In genomic region chr10:70077452-70077851, GRCm38 (mm10) we compare ENCODE assay signal across 14 mouse cellular contexts. TPM values are rescaled to one million over a fixed set of nuclear protein-coding genes. Genes with fewer than 3 reads are reported as not detected.
DNase-seq lines count a peak whose midpoint lies in the region; ATAC-seq and TF ChIP-seq lines count a peak whose summit lies in the region.
"Had no signal": no experiment of that assay in that cellular context is flagged by ENCODE, and none has a peak within 500 bp of the region (broad histone marks: within the 10 kb centered on the region; RNA-seq: fewer than 3 reads in every experiment).

No protein-coding gene starts in this region.

- no peaks in the 10 kb centered on the region for H3K9me3 ChIP-seq in midbrain, embryonic 14.5 days (ENCODE audit: control insufficient read depth, low read length)
- no peaks in the 10 kb centered on the region for H3K9me3 ChIP-seq in midbrain, embryonic 10.5 days (replicated peaks)
- no peaks in the 10 kb centered on the region for H3K9me3 ChIP-seq in hindbrain, embryonic 16.5 days (ENCODE audit: control insufficient read depth, low read length)
- H3K9me3 ChIP-seq in neural tube, embryonic 14.5 days (ENCODE audit: control insufficient read depth, low read length): no peaks in the 10 kb centered on the region
- H3K9me3 ChIP-seq: embryonic facial prominence, embryonic 15.5 days; lung, embryonic 15.5 days; stomach, embryonic 15.5 days had no signal

- no peak for TF ChIP-seq CTCF in heart, adult 2 months (IDR thresholded peaks at IDR 0.05)

- no peak overlapping the region for H3K4me3 ChIP-seq in midbrain, embryonic 14.5 days (replicated peaks; ENCODE audit: low read depth, low read length)
- H3K4me3 ChIP-seq in midbrain, embryonic 10.5 days: no peak overlapping the region
- no peak overlapping the region for H3K4me3 ChIP-seq in hindbrain, embryonic 16.5 days (ENCODE audit: low read length)
- H3K4me3 ChIP-seq in neural tube, embryonic 14.5 days (ENCODE audit: low read depth, low read length): no peak overlapping the region
- H3K4me3 ChIP-seq in heart, adult 2 months: no peak overlapping the region
- H3K4me3 ChIP-seq: embryonic facial prominence, embryonic 15.5 days; lung, embryonic 15.5 days; megakaryocyte, embryonic 14.5 days; stomach, embryonic 15.5 days had no signal

- H3K4me1 ChIP-seq in midbrain, embryonic 14.5 days (ENCODE audit: control insufficient read depth, insufficient read depth, low read length): peaks cover 8% of the 10 kb centered on the region; the same call in 1 of the 2 replicates
- H3K4me1 ChIP-seq in midbrain, embryonic 10.5 days: 0 out of 2 replicates have a peak, but pooled peaks cover 4% of the 10 kb centered on the region
- H3K4me1 ChIP-seq in hindbrain, embryonic 16.5 days (ENCODE audit: control insufficient read depth, insufficient read depth, low read depth, low read length): peaks cover 9% of the 10 kb centered on the region
- no peaks in the 10 kb centered on the region for H3K4me1 ChIP-seq in neural tube, embryonic 14.5 days (ENCODE audit: control insufficient read depth, insufficient read depth, low read length)
- peaks cover 3% of the 10 kb centered on the region for H3K4me1 ChIP-seq in heart, adult 2 months (ENCODE audit: control insufficient read depth, insufficient read depth, low read length)
- H3K4me1 ChIP-seq: megakaryocyte, embryonic 14.5 days; stomach, embryonic 15.5 days had no signal

- H3K79me2 ChIP-seq in heart, adult 2 months (replicated peaks; ENCODE audit: control insufficient read depth, insufficient read depth, low read length): no peaks in the 10 kb centered on the region

- H3K27me3 ChIP-seq in midbrain, embryonic 14.5 days (ENCODE audit: control insufficient read depth, insufficient read depth, low read length): no peaks in the 10 kb centered on the region
- no peaks in the 10 kb centered on the region for H3K27me3 ChIP-seq in midbrain, embryonic 10.5 days (ENCODE audit: low read depth, poor library complexity, severe bottlenecking)
- H3K27me3 ChIP-seq in hindbrain, embryonic 16.5 days (replicated peaks; ENCODE audit: control insufficient read depth, insufficient read depth, low read length): no peaks in the 10 kb centered on the region
- no peaks in the 10 kb centered on the region for H3K27me3 ChIP-seq in neural tube, embryonic 14.5 days (ENCODE audit: control insufficient read depth, insufficient read depth, low read length)
- H3K27me3 ChIP-seq in heart, adult 2 months (ENCODE audit: control insufficient read depth, insufficient read depth, low read length): no peaks in the 10 kb centered on the region
- H3K27me3 ChIP-seq: embryonic facial prominence, embryonic 15.5 days; lung, embryonic 15.5 days; megakaryocyte, embryonic 14.5 days; stomach, embryonic 15.5 days had no signal

- intact Hi-C loops in heart, adult 2 months (cut with DNase I): no loop called here

- peak; percentile 64; the same call in 1 of the 2 replicates for ATAC-seq in frontal cortex, adult (ENCODE audit: low TSS enrichment)
- peak; percentile 50; the same call in 1 of the 2 replicates for ATAC-seq in midbrain, embryonic 14.5 days (ENCODE audit: low FRiP score, low TSS enrichment)
- peak; percentile 87 for ATAC-seq in hindbrain, embryonic 16.5 days
- ATAC-seq in neural tube, embryonic 14.5 days (ENCODE audit: low read depth): peak; percentile 79

- DNase-seq in frontal cortex, postnatal 25 days (ENCODE audit: low spot score in 2 of 2): no peak
- peak; percentile 85 for DNase-seq in midbrain, embryonic 14.5 days
- DNase-seq in midbrain, embryonic 10.5 days (ENCODE audit: low spot score): no peak
- no peak for DNase-seq in heart, adult 2 months
- no peak for DNase-seq in cerebellum, adult 8-10 months
- DNase-seq: adrenal gland, postnatal 25 days had no signal

- H3K9ac ChIP-seq in midbrain, embryonic 14.5 days (replicated peaks; ENCODE audit: low read length): no peak overlapping the region
- no peak overlapping the region for H3K9ac ChIP-seq in hindbrain, embryonic 16.5 days (ENCODE audit: low read depth, low read length)
- H3K9ac ChIP-seq in neural tube, embryonic 14.5 days (replicated peaks; ENCODE audit: low read depth, low read length): no peak overlapping the region
- no peak overlapping the region for H3K9ac ChIP-seq in heart, adult 2 months (ENCODE audit: low read depth, low read length)
- H3K9ac ChIP-seq: embryonic facial prominence, embryonic 15.5 days; lung, embryonic 15.5 days; stomach, embryonic 15.5 days had no signal

- no peak for TF ChIP-seq EP300 in heart, adult 2 months (IDR thresholded peaks at IDR 0.05; ENCODE audit: insufficient read depth, low read depth, low read length)

- H3K36me3 ChIP-seq in midbrain, embryonic 14.5 days (ENCODE audit: control insufficient read depth, insufficient read depth, low read length): no peaks in the 10 kb centered on the region
- no peaks in the 10 kb centered on the region for H3K36me3 ChIP-seq in midbrain, embryonic 10.5 days
- no peaks in the 10 kb centered on the region for H3K36me3 ChIP-seq in hindbrain, embryonic 16.5 days (ENCODE audit: control insufficient read depth, insufficient read depth, low read length)
- H3K36me3 ChIP-seq in neural tube, embryonic 14.5 days (ENCODE audit: control insufficient read depth, insufficient read depth, low read length): no peaks in the 10 kb centered on the region
- H3K36me3 ChIP-seq in heart, adult 2 months (ENCODE audit: control insufficient read depth, insufficient read depth, low read length): 0 out of 2 replicates have a peak, but pooled peaks cover 2% of the 10 kb centered on the region
- H3K36me3 ChIP-seq: embryonic facial prominence, embryonic 15.5 days; lung, embryonic 15.5 days; stomach, embryonic 15.5 days had no signal

- H3K27ac ChIP-seq in midbrain, embryonic 14.5 days (replicated peaks; ENCODE audit: low read depth, low read length): peak overlapping the region; percentile 66
- H3K27ac ChIP-seq in midbrain, embryonic 10.5 days (replicated peaks): no peak overlapping the region
- peak overlapping the region; percentile 65 for H3K27ac ChIP-seq in hindbrain, embryonic 16.5 days (ENCODE audit: low read depth, low read length)
- H3K27ac ChIP-seq in neural tube, embryonic 14.5 days (ENCODE audit: low read depth, low read length): peak overlapping the region; percentile 69
- H3K27ac ChIP-seq in heart, adult 2 months: no peak overlapping the region
- H3K27ac ChIP-seq: embryonic facial prominence, embryonic 15.5 days; lung, embryonic 15.5 days; stomach, embryonic 15.5 days had no signal

- no peak overlapping the region for H3K4me2 ChIP-seq in midbrain, embryonic 14.5 days (ENCODE audit: low read length)
- H3K4me2 ChIP-seq in hindbrain, embryonic 16.5 days (ENCODE audit: low read length): no peak overlapping the region
- no peak overlapping the region for H3K4me2 ChIP-seq in neural tube, embryonic 14.5 days (ENCODE audit: low read depth, low read length)
- H3K4me2 ChIP-seq: embryonic facial prominence, embryonic 15.5 days; liver, embryonic 11.5 days; lung, embryonic 15.5 days; stomach, embryonic 15.5 days had no signal

- 51% methylated on average over 4 of the region's 4 CpGs for WGBS in midbrain, embryonic 14.5 days
- WGBS in midbrain, embryonic 10.5 days: 79% methylated on average over 4 of the region's 4 CpGs
- 41% methylated on average over 4 of the region's 4 CpGs for WGBS in hindbrain, embryonic 16.5 days
- 42% methylated on average over 4 of the region's 4 CpGs for WGBS in neural tube, embryonic 14.5 days
- WGBS in heart, adult 2 months: 73% methylated on average over 4 of the region's 4 CpGs

- TF ChIP-seq POLR2A in heart, adult 2 months (IDR thresholded peaks at IDR 0.05; ENCODE audit: insufficient read depth, low read depth, low read length): no peak

RNA-seq across cellular contexts. Expression of gene Ccdc6, which starts 19.5 kb away (rescaled TPM):
- polyA plus RNA-seq in midbrain, embryonic 14.5 days (2014; fragmentation: Nextera tagmentation; extraction: Ambion mirVana): 34.9 and 39.7 TPM in 2 replicates
- polyA plus RNA-seq in midbrain, embryonic 10.5 days (2016; fragmentation: Nextera tagmentation; extraction: Ambion mirVana): 19.8 and 21.3 TPM in 2 replicates
- polyA plus RNA-seq in hindbrain, embryonic 16.5 days (2015; fragmentation: Nextera tagmentation; extraction: Ambion mirVana): 18.6 and 23.0 TPM in 2 replicates
- 31.4 and 43.6 TPM in 2 replicates for polyA plus RNA-seq in neural tube, embryonic 14.5 days (2014; fragmentation: Nextera tagmentation; extraction: Ambion mirVana)
- 10 to 100 TPM; 26.3 to 28.5 TPM for total RNA-seq in heart, adult 2 months (2021)
- polyA plus RNA-seq in heart, adult 2 months (2012; rRNA removed): 14.3 and 18.4 TPM in 2 replicates

Comparison
In these comparisons a context has a peak if more than half of its experiments do, and no peak if none do; other contexts are left out.
1. H3K27ac ChIP-seq: peak in midbrain, embryonic 14.5 days (single experiment), hindbrain, embryonic 16.5 days (single experiment) and neural tube, embryonic 14.5 days (single experiment); none in midbrain, embryonic 10.5 days (single experiment) and heart, adult 2 months (single experiment).
2. Peak in every context shown above with its lines, with median percentiles within 50 percentile points of each other: ATAC-seq.